Mouse (Mus musculus): ENCODE results near the gene Zmynd8. TPM values are rescaled to one million over a fixed set of nuclear protein-coding genes. Genes with fewer than 3 reads are reported as not detected.

Zmynd8 gene
- total RNA-seq, 2 experiments from 2014 or later = 47.9 to 53.4 TPM

DNA sequence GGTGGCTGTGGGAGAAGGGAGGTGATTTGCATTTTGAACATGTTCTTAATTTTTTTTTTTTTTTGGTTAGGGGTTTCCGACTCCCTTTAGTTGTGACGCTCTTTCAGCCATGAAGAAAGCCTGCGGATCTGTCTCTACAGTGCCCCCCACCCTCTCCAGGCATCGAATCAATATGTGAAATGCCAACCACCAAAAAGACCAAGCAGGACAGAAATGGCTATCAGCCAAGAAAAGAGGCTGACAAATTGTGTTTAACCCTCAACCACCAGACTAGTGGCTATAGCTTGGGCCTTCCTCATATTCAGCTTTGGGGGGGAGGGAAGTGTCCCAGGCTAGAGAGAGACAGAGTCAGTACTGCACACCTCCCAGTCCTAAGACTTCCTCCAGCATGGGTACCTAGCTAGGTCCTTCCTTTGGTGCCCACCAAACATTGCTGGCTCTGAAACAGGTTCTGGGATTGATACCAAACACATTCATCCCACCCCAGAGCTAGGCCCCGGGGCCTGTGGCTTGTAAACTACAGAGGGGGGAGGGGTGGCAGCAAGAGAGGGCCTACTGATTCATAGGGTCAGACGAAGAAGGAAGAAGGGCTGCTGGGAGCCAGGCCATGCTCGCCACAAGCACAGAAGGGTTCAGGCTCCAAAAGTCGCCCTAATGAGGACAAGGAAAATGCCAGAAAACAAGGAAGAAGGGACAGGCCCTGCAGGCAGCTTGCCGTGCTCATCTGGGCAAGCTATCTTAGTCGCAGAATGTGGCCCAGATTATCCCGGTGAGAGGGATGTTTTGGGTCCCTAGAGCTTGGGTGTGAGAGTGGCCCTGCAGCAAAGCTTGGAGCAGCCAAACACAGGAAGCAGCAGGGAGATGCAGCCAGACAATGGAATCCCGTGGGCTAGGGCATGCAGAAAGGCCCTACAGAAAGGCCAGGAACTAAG is 40.1 kb downstream of the Zmynd8 start:
- DNase-seq = peak in 1 of 2 experiments; percentile 52

DNA sequence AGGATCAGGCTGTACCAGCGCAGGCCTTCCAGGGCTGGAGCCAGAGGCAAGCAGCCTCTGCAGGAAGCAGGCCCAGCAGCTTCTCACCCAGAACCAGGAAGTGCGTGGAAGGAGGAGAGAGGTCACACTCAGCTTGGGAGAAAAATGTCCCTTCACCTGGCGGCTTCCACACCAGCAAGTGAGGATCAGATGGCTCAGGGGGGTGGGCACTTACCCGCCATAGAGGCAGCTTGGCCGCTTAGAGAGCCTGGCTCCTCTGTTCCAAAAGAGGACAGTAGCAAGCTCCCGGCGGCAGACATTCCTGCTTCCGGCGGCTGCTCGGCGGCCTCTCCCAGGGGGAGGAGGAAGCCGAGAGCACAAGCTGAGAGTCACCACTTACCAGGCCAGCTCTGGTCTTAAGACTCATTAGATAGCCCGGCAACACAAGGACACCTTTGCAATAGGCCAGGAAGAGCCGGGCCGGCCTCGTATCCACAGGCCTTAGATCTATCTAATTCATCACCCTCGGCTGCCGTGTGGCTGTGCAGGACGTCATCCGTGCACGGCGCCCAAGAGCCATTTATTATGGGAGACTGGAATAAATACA is 40.9 kb downstream of the Zmynd8 start:
- DNase-seq = peak; percentile 67 to 71

DNA sequence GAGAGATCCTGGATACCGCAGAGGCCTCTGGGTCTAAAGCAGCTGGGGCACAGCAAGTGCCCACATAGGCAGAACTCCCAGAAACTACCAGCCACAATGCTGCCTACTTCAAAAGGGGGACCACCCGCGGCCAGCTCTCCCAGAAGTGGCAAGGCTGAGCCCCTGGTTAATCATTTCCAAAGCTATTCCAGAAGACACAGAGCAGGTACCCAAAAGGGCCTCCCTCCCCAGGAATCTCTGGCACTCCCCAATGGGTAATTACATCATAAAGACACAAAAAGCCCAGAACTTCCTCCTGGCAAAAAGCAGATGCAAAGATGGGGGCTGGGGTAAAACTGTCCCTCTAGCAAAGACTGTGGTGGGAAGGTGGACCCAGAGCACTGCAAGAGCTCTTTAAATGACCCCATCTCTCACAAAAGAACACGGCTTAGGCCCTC is 41.4 kb downstream of the Zmynd8 start:
- DNase-seq = peak in 1 of 2 experiments; percentile 34

DNA sequence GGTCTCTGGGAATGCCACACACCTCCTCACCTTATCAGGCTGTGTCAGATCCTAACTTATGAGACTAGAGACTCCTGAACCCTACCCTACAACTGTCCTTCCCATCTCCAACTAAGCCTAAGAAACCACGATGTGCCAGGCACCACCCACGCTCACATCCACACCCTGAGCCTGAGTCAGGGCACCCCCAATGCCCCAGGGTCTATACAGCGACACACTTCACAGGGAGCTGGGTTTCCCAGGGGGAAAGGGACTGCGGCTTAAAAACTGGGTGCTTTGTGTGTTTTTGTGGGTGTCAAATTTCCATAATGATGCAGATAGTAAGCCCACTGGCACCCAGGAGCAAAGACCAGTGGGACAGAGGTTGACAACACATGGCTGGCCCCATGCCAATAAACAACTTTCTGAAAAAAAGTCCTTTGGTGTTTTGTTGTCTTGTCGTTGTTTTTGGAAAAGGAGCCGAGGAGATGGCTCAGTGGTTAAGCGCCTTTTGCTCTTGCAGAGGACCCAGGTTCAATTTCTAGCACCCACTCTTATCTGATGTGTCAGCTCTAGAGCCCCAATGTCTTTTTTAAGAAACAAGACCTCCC is 42.1 kb downstream of the Zmynd8 start:
- no peak for DNase-seq

DNA sequence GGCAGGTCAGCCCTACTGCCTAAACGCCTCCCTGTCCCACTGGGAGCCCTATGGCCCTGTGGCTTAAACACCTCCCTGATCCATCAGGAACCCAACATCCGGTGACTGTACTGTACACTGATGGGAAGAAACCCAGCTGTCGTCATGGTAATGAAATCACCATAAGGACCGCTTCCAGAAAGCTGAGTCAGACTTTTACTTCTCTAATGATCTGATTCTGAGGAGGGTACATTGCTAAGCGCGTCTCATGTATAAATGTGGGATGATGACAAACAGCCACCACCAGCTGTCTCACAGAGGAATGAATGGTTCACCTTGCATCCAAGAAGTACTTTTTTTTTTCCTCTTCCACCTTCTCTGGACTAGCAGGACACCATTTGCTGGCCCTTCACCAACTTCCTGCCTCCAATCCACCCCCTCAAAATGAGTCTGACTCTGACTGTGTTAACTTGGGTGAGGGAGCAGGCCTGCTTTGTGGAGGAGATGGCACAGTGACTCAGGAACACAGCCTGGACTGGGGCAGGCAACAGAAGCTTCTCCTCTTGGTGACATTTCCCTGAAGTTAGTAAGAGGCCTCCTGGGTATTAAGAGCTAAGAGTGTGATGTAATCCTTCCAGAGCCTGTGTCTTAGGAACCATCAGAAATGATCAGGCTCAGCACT is 43.0 kb downstream of the Zmynd8 start:
- DNase-seq = no peak

GRCm38 (mm10) chr2:165854207-165854968 is 44.4 kb downstream of the Zmynd8 start:
- DNase-seq = no peak

DNA sequence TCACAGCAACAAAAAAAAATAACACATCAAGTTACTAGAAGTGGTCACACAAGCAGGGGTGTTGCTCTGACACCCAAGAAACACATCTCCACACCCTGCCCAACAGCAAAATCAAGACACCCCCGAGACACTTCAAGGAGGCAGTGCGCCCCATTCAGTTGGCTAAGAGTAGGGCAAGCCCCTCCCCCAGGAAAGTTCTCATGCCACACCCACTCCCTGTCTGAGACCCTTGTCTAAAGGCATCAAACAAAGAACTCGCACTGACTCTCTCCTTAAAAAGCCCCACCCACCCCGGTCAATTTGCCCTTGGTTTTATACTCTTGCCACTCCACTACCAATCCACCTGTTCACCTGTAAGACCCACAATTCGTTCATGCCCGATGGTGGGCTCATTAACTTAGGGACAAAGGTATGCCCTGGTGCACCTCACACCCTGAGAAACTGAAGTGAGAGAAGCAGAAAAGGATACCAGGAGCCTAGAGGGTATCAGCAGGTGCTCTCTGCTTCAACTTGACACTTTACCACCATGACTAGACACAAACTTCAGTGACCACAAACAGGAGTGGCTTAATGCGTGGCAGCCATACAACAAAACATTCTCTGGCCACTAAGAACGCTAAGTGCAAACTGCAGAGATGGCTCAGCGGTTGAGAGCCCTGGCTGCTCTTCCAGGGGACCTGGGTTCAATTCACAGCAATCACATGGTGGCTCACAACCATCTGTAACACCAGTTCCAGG is 45.8 kb downstream of the Zmynd8 start:
- no peak for DNase-seq

- DNase-seq = peak; percentile 64 to 68
These were observed 46.4 kb downstream of the Zmynd8 start for GRCm38 (mm10) chr2:165852453-165852852.

DNA sequence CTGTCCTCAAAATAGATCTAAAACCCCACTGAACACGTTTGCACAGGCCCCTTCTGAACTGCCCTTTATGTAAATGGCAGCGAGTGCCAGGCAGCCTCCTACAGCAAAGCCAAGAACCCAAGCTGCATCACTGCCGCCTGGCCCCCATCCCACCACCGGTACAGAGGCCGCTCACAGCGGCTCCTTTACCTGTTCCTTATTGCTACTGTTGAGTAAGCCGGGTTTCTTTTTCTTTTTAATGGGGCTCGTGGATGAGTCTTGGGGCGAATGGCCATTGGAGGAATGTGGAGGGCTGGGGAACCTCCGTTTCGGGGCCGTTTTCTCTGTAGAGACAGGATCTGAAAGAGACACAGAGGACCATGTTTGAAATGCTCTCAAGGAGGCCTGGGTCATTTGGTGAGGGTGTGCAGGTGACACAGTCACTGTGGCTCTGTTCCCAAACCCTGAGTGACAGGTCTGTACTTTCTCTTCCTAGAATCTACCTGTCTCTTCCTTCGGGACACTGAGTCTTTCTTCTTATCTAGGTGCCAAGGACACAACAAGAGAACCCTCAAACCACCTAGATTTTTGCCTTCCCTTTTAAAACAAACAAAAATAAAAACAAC is 46.9 kb downstream of the Zmynd8 start:
- no peak for DNase-seq

DNA sequence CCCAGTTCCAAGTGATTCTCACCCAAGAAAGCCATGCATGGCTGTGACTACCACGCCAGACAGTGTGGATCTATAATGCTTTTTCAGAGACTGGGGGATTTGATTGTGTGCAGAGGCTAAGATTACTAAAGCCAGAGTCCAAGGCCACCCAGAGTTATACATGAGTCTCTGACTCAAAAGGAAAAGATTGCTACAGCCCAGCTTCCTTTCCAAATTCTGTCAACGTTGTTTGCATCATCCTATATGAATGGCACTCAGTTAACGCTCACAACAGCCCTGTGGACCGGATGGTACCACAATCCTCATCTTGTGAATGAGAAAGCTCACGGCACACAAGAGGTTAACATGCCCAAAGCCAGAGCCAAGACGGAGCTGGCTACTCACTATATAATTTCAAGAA is 48.0 kb downstream of the Zmynd8 start:
- DNase-seq = no peak

DNA sequence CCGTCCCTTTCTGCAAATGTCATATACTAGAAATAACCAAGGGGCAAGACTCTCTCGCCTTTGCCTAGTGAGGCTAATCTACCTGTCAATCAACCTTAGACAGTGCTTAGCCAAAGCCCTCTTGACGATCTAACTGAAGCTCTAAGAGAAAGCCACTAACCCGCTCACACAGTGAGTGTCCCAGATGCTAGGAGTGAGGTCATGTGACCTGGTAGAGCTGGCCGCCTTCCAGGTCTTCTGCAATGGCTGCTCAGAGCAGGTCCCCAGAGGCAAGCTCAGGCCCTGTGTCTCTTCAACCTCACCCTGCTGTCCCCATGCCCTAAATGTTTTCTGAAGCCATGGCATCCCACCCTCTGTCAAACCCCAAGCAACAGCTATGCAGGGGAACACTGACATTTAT is 49.7 kb downstream of the Zmynd8 start:
- DNase-seq = peak; percentile 92

- DNase-seq = no peak
These were observed 52.0 kb downstream of the Zmynd8 start for GRCm38 (mm10) chr2:165846787-165847186.

- peak; percentile 65 to 74 for DNase-seq
These were observed 53.3 kb downstream of the Zmynd8 start for GRCm38 (mm10) chr2:165845490-165845889.

- no peak for DNase-seq
These were observed 55.5 kb downstream of the Zmynd8 start for GRCm38 (mm10) chr2:165843350-165843749.

DNA sequence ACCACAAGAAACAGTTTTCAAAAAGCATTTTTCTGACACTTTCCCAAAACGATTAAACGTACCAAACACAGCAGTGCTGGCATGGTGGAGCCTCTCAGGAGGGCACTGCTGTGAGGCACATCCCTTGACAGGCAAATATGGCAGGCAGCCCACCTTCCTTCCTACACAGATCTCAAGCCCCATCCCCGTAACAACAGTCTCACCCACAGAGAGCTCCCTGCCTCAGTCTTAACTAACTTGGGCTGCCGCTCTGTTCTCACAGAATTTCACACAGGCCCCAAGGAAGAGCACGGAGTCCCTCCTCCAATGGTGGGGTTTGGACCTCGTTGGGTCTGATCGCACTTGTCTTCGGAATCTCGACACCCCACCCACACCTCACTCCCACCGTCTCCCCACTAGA is 56.6 kb downstream of the Zmynd8 start:
- DNase-seq = no peak

DNA sequence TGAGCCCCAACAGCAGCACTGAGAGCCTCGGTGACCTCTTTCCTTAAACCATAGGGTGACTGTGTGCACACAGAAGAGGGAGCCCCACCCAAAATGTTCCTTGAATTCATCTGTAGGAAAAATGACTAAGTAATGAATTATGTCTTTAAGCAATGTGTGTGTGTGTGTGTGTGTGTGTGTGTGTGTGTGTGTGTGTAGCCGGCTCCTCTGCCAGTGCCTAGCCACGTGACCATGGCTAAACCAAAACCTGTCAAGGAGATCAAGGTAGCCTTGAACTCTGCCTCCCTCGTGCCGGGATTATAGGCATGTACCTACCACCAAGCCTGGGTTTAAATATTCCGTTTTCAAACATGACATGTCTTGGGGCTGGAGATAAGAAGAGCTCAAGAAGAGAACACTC is 57.0 kb downstream of the Zmynd8 start:
- DNase-seq = peak; percentile 37 to 44

- no peak for DNase-seq
These were observed 58.0 kb downstream of the Zmynd8 start for GRCm38 (mm10) chr2:165840852-165841251.

- no peak for DNase-seq
These were observed 59.5 kb downstream of the Zmynd8 start for GRCm38 (mm10) chr2:165839317-165839652.

DNA sequence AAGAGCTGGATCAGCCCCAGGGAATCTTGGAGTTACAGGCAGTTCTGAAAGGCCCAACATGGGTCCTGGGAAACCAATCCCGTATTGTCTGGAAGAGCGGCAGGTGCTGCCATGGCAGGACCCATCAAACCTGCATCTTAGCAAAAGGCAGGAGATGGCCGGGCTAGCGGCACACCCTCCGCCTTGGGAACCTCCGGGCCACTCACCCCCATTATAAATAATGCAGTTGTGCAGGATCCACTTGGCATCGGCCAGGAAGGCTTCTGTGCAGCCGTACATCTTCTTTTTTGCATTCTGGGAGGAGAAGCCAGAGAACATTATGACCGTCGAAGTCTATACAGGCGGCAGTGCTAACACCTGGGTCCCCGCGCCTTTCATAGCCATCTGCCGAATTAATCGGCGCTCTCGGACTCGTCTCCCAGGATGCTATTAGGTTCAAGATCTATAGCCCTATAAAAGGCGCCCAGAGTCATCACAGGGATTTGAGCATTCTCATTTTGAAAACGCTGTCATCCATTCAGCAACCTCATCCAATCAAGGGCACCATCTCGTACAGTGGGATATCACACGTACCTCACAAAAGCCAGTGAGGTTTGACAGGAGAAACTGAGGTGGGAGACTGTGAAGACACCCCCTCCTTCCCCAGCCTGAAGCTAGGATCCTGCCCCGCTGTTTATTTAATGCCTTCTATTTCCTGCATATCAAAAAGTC is 60.1 kb downstream of the Zmynd8 start:
- DNase-seq = no peak

DNA sequence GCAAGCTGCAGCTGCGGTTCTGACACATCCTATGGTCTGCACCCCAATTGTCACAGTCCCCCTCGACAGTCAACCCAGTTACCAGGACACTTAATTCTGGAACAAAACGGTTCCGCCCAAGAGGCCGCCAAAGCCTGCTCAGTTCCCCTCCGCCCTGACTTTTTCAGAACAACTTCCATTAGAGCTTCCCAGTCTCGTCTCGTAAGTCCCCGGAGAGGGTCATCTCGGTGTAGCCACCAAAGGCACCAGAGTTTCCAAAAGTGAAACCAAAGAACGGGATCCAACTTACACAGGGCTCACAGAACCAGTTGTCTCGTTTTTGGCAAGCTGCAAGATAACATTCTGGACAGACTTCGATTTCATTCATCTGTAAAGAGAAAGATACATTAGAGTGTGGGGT is 64.2 kb downstream of the Zmynd8 start:
- DNase-seq = no peak

Measured in adrenal gland, postnatal 36 days (tissue).